Mouse (Mus musculus) urinary bladder, postnatal 10 days (tissue): Measurements from ENCODE around the gene Nell2.
"Not testable (repeated sequence)": the region's sequence is repeated elsewhere in the genome, so short reads cannot be mapped to it uniquely, and the experiment has no call there.

ENCODE experiments used
- DNase-seq: peaks from one replicate; pipeline ENCODE4 v3.0.0; 2022; ENCODE audit warnings: low spot score

Gene Nell2

DNA sequence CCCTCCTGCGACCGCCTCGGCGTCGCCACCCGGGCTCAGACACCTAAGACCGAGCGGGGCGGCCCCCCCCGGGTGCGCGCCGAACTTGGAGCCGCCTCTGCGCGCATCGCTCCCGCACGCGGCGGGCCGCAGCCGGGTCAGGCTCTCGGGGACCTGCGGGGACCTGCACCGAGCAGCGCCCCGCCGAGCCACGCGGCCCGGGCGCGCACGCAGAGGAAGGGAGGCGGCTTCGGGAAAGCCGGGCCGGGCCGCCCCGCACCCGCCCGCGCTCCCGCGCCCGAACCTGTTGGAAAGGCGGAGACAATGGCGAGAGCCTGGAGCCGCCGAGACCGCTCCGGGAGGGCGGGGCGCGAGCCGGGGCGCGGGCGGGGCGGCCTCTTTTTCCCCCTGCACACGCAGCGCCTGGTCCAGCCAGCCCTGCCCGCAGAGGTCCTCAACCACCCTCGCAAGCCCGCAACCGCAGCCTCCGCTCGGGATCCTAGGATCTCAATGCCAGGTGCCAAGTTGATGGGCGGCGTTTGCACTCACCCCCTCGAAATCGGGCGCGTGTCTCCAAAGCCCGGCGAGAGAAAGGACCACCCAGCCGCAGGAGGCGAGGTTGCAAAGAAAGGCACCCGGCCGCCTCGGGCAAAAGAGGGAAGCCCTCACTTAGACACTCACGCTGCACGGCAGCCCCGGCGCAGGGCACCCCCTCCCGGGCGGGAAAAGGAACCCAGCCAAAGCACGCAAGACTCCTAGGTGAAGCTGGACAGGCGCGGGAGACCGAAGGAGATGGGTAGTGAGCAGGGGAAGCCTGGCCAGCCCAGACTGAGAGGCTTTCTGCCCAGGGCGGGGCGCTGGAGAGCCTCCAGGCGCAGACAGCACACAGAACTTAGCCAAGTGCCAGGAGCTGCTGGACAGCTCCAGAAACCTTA lies at the start of gene Nell2:
Gene Nell2 (minus strand): TSS at position 612 of the 914 bp plus-strand sequence.
- no peak for DNase-seq

- DNase-seq: no peak
Observed at GRCm38 (mm10) chr15:95574661-95575060, 46.3 kb upstream of the Nell2 start.

DNA sequence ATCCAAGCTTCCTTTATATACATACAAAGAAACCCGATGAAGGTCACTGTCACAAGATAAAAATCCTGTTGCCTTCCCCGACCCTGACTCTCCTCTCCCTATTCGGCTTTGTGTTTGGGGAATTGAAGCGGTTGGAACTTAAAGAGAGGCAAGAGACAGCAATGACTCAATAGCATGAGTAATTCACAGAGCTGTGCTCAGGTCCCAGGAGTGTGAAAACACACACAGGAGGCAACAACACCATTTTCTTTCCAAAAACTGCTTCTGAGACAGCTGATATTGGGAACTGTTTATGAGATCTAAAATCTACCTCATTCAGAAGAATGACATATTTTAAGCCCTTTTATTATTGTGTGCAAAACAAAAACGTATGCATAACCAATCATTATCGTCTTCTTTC lies 41.2 kb upstream of the Nell2 start:
- DNase-seq: no peak

- no peak for DNase-seq
Observed at GRCm38 (mm10) chr15:95565160-95565559, 36.8 kb upstream of the Nell2 start.

DNA sequence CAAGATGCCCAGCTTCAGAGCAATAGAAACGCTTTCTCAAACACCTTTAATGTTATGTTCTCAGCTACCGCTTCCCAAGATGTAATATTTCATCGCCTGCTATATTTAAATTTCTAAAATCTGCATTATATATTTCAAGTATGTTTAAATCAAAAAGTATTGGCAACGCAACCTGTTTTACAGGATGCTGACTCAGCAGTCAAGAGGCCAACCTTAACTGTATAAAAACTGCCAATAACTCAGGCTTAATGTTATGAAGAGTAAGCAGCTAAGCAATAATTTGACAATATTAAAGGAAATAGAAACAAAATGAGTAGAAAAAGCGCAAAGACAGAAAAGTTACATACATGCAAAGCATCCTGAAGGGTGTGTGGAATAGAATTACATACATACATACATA lies 32.9 kb upstream of the Nell2 start:
- DNase-seq: no peak

- DNase-seq: no peak
Observed at GRCm38 (mm10) chr15:95550011-95550410, 21.7 kb upstream of the Nell2 start.

GRCm38 (mm10) chr15:95542632-95543031 lies 14.3 kb upstream of the Nell2 start:
- DNase-seq: no peak

DNA sequence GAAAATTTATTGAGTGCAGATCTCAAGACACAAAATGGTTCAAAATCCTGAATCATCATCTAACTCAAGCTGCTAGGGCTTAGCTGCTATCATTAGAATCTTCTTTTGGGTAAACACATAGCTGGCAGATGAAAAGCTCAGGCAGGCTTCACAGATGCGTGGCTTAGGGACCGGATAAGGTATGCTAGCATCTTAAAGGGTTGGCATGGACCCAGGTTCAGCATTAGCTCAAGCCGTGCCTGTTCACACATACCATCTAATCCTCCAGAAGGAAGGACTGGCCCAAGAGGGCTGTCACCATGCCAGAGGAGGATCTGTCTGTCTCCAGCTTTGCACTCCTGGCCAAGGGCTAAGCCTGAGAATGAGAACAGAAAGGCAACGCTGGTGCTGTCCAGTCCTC lies 8.4 kb upstream of the Nell2 start:
- DNase-seq: no peak

DNA sequence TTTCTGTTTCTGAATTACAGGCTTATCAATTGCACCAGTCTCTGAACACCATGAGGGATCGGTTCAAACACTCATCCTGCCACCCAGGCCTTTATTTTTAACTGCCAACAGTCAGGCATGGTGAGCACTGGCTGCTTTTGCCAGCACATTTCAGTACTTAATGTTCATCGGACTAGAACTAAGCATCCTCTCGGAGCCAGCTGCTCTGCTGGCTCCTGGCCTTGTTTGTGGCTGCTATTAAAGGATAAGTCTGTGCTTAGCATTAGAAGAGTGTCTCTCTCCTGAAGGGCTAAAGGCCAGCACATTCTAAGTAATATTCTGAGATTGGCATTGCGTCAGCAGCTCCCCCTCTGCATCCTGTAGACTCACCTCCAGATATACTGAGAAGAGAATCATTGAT lies 7.9 kb upstream of the Nell2 start:
- DNase-seq: no peak

DNA sequence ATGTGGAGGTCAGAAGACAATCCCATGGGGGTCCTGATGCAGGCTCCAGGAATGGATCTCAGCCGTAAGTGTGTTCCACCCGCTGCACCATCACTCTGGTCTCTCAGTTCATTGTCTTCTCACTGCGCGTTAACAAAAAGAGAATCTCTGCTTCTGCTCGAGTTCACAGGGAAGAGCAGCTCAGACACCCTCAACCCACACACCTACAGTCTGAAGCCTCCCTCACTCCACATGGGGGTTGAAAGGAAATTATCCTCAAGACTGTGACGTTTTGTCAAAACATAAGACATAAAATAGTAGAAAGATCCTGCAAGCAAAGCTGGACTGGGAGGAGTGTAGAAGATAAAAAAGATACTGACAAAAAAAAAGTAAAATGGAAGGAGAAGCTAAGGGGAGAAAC lies 6.3 kb upstream of the Nell2 start:
- DNase-seq: no peak

DNA sequence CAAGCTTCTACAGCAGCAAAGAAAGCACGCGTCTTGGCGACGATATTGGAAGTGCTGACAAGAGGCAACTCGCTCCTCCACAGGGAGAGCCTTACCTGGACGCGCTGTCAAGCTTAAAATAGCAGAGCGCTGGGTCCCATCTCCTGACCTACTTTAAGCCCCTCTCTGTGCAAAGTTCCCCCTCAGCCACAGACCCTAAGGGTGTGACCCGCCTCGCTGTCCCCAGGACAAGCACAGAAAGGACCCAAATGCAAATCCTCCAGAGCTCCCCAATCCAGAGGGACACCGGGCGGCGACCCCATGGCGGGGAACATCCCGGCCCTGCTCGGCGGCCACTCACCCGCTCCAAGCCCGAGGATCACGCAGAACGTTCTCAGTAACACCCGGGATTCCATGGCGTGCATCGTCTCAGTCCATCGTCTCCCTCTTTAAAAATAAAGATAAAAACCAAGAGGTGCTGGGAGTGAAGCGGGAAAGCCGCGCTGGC lies 855 bp downstream of the Nell2 start:
- DNase-seq: no peak

DNA sequence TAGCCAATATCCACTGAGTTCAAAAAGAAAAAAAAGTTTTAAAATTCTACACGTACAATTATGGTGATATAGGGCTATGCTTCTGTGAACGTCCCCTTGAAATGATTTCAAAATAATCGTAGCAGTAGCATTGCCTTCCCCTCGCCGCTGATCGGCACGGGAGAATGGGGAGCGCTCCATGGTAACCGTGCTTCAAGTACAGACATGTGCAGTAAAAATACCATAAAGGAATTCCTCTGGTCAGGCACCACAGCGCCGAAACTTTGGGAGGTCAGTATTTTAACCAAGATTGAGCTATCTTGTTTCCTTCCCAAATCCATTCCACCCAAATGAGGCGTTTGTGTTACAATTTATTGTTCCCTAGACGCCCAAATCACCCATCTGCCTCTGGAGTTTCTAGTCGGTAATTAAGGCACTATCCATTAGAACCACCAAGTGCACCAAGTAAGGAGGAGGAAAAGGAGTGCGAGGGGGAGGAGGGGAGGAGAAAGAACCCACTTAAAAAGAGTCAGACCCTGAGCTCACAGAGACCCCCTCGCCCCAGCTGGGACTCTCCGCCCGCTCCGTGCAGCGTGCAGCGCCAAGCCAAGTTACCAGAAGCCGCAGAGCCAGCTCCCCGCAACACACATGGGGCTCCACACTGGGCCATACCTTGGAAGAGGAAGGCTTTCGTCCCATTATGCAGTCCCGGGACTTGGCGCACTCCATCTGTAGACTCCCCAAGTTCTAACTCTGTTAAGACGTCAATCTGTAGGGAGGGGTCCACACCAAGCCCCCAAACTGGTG lies 1.5 kb downstream of the Nell2 start:
- no peak for DNase-seq

DNA sequence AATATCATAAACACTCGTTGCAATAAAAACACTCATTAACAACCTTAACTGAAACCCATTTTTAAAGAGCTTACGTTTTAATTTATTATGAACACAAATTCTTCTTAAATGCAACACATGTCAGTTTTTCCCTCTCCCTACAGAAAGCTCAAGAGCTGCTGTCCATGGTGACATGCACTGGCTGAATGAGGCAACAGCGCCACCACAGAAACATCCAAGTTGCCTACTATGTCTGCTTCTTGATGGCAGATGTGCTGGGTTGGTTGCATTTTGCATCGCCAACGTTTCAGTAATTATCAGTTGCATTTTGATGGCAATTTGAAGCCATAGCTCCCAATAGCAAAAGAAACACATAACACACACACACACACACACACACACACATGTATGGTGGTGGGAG lies 2.4 kb downstream of the Nell2 start:
- no peak for DNase-seq

GRCm38 (mm10) chr15:95518204-95518603 lies 10.2 kb downstream of the Nell2 start:
- no peak for DNase-seq

DNA sequence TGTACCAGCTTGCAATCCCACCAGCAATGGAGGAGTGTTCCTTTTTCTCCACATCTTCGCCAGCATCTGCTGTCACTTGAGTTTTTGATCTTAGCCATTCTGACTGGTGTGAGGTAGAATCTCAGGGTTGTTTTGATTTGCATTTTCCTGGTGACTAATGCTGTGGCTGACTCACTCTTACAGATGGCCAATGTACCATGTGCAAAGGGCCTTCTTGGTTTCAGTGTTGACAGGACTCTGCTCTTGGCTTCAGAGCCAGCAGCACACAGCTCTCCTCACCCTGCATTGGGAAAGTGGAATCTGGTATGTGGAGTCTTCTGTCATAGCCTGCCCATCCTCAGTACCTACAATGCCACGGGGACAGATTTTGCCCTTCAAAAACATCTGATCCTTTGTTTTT lies 15.1 kb downstream of the Nell2 start:
- DNase-seq: not testable (repeated sequence)

- no peak for DNase-seq
Observed at GRCm38 (mm10) chr15:95495666-95496065, 32.7 kb downstream of the Nell2 start.

- DNase-seq: no peak
Observed at GRCm38 (mm10) chr15:95495193-95495592, 33.2 kb downstream of the Nell2 start.

DNA sequence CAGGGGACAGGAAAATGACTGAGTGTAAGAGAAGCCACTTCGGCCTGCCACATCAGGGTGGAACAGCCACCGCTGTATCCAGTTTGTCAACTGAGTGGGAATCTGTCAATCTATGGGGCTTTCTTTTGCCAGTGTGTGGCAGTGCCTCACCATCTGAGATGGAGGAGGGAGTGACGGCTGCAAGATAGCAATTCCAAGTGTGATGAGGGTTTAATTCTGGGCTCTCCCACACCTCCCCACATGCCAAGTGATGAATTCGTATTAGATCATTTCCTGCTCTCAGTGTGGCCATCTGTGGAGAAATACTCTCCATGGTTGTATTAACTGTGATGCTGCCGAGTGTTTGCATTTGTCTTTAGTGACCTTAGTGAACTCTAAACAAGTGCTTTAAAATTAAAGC lies 36.2 kb downstream of the Nell2 start:
- no peak for DNase-seq

GRCm38 (mm10) chr15:95489174-95489573 lies 39.2 kb downstream of the Nell2 start:
- no peak for DNase-seq

- DNase-seq: no peak
Observed at GRCm38 (mm10) chr15:95487961-95488360, 40.4 kb downstream of the Nell2 start.

GRCm38 (mm10) chr15:95482002-95482401 lies 46.4 kb downstream of the Nell2 start:
- no peak for DNase-seq

- DNase-seq: no peak
Observed at GRCm38 (mm10) chr15:95481585-95481984, 46.8 kb downstream of the Nell2 start.

GRCm38 (mm10) chr15:95476440-95476839 lies 51.9 kb downstream of the Nell2 start:
- DNase-seq: no peak
